In genomic region chr5:97125459-97125970, GRCm38 (mm10) we compare ENCODE assay signal across 12 mouse cellular contexts. TPM values are rescaled to one million over a fixed set of nuclear protein-coding genes. Genes with fewer than 3 reads are reported as not detected.
DNase-seq lines count a peak whose midpoint lies in the region; ATAC-seq and TF ChIP-seq lines count a peak whose summit lies in the region.
"Had no signal": no experiment of that assay in that cellular context is flagged by ENCODE, and none has a peak within 500 bp of the region (broad histone marks: within the 10 kb centered on the region; RNA-seq: fewer than 3 reads in every experiment).

No protein-coding gene starts in this region.

- H3K27me3 ChIP-seq in kidney, embryonic 16.5 days (ENCODE audit: insufficient read depth, low read length) = peaks cover 3% of the 10 kb centered on the region; the same call in 1 of the 2 replicates
- peaks cover 12% of the 10 kb centered on the region; the same call in 1 of the 2 replicates for H3K27me3 ChIP-seq in midbrain, embryonic 12.5 days
- peaks cover 16% of the 10 kb centered on the region; the same call in 1 of the 2 replicates for H3K27me3 ChIP-seq in midbrain, embryonic 10.5 days (ENCODE audit: low read depth, poor library complexity, severe bottlenecking)
- peaks cover 11% of the 10 kb centered on the region; the same call in 1 of the 2 replicates for H3K27me3 ChIP-seq in hindbrain, embryonic 14.5 days (ENCODE audit: control insufficient read depth, insufficient read depth, low read length)
- 0 out of 2 replicates have a peak, but pooled peaks cover 4% of the 10 kb centered on the region for H3K27me3 ChIP-seq in midbrain, postnatal 0 days (ENCODE audit: insufficient read depth, low read length)

- 69% methylated on average over 10 of the region's 10 CpGs for WGBS in kidney, embryonic 16.5 days
- WGBS in midbrain, embryonic 12.5 days = 68% methylated on average over 10 of the region's 10 CpGs
- WGBS in midbrain, embryonic 10.5 days = 74% methylated on average over 10 of the region's 10 CpGs
- WGBS in hindbrain, embryonic 14.5 days = 73% methylated on average over 10 of the region's 10 CpGs
- WGBS in midbrain, postnatal 0 days = 71% methylated on average over 10 of the region's 10 CpGs

- no peaks in the 10 kb centered on the region for H3K4me1 ChIP-seq in kidney, embryonic 16.5 days (ENCODE audit: insufficient read depth, low read length)
- H3K4me1 ChIP-seq in midbrain, embryonic 12.5 days = no peaks in the 10 kb centered on the region
- H3K4me1 ChIP-seq in midbrain, embryonic 10.5 days = no peaks in the 10 kb centered on the region
- H3K4me1 ChIP-seq in hindbrain, embryonic 14.5 days (replicated peaks; ENCODE audit: control insufficient read depth, insufficient read depth, low read length) = no peaks in the 10 kb centered on the region
- no peaks in the 10 kb centered on the region for H3K4me1 ChIP-seq in midbrain, postnatal 0 days (ENCODE audit: insufficient read depth, low read length)
- H3K4me1 ChIP-seq: embryonic facial prominence, embryonic 10.5 days; heart, embryonic 12.5 days had no signal

- H3K9ac ChIP-seq in kidney, embryonic 16.5 days (replicated peaks; ENCODE audit: low read length) = no peak overlapping the region
- H3K9ac ChIP-seq in midbrain, embryonic 12.5 days (replicated peaks) = no peak overlapping the region
- H3K9ac ChIP-seq in hindbrain, embryonic 14.5 days = no peak overlapping the region
- H3K9ac ChIP-seq in midbrain, postnatal 0 days (replicated peaks; ENCODE audit: low read length, poor library complexity, severe bottlenecking) = no peak overlapping the region
- H3K9ac ChIP-seq: heart, embryonic 12.5 days; limb, embryonic 12.5 days had no signal

- no peak overlapping the region for H3K4me2 ChIP-seq in kidney, embryonic 16.5 days (replicated peaks; ENCODE audit: low read depth, low read length)
- H3K4me2 ChIP-seq in midbrain, embryonic 12.5 days (replicated peaks) = no peak overlapping the region
- no peak overlapping the region for H3K4me2 ChIP-seq in hindbrain, embryonic 14.5 days (replicated peaks)
- no peak overlapping the region for H3K4me2 ChIP-seq in midbrain, postnatal 0 days (ENCODE audit: low read depth, low read length, poor library complexity, severe bottlenecking)
- H3K4me2 ChIP-seq: heart, embryonic 12.5 days; limb, embryonic 12.5 days had no signal

- no peaks in the 10 kb centered on the region for H3K9me3 ChIP-seq in kidney, embryonic 16.5 days (ENCODE audit: low read length)
- H3K9me3 ChIP-seq in midbrain, embryonic 12.5 days = no peaks in the 10 kb centered on the region
- no peaks in the 10 kb centered on the region for H3K9me3 ChIP-seq in midbrain, embryonic 10.5 days (replicated peaks)
- no peaks in the 10 kb centered on the region for H3K9me3 ChIP-seq in hindbrain, embryonic 14.5 days (ENCODE audit: control insufficient read depth, low read length)
- no peaks in the 10 kb centered on the region for H3K9me3 ChIP-seq in midbrain, postnatal 0 days (ENCODE audit: low read length)
- H3K9me3 ChIP-seq: embryonic facial prominence, embryonic 10.5 days; heart, embryonic 12.5 days; limb, embryonic 12.5 days had no signal

- no peak for TF ChIP-seq CTCF in midbrain, postnatal 0 days (IDR thresholded peaks at IDR 0.05)

- no peak overlapping the region for H3K27ac ChIP-seq in kidney, embryonic 16.5 days (ENCODE audit: low read length)
- H3K27ac ChIP-seq in midbrain, embryonic 12.5 days (replicated peaks) = no peak overlapping the region
- H3K27ac ChIP-seq in midbrain, embryonic 10.5 days (replicated peaks) = no peak overlapping the region
- no peak overlapping the region for H3K27ac ChIP-seq in hindbrain, embryonic 14.5 days
- H3K27ac ChIP-seq in midbrain, postnatal 0 days (ENCODE audit: low read depth, low read length) = no peak overlapping the region
- H3K27ac ChIP-seq: embryonic facial prominence, embryonic 10.5 days; limb, embryonic 12.5 days had no signal

- no peaks in the 10 kb centered on the region for H3K36me3 ChIP-seq in kidney, embryonic 16.5 days (ENCODE audit: insufficient read depth, low read length)
- H3K36me3 ChIP-seq in midbrain, embryonic 12.5 days = no peaks in the 10 kb centered on the region
- no peaks in the 10 kb centered on the region for H3K36me3 ChIP-seq in midbrain, embryonic 10.5 days
- no peaks in the 10 kb centered on the region for H3K36me3 ChIP-seq in hindbrain, embryonic 14.5 days (replicated peaks; ENCODE audit: control insufficient read depth, insufficient read depth)
- no peaks in the 10 kb centered on the region for H3K36me3 ChIP-seq in midbrain, postnatal 0 days (ENCODE audit: insufficient read depth, low read length)
- H3K36me3 ChIP-seq: embryonic facial prominence, embryonic 10.5 days; heart, embryonic 12.5 days; limb, embryonic 12.5 days had no signal

- 0 out of 2 replicates have a peak, but pooled peaks have one; percentile 39 for ATAC-seq in kidney, embryonic 16.5 days (ENCODE audit: low FRiP score, low TSS enrichment)
- peak; percentile 41; the same call in 1 of the 2 replicates for ATAC-seq in midbrain, embryonic 12.5 days (ENCODE audit: low FRiP score, low read depth)
- ATAC-seq in hindbrain, embryonic 14.5 days (ENCODE audit: low FRiP score) = peak; percentile 43; the same call in 1 of the 2 replicates
- 0 out of 2 replicates have a peak, but pooled peaks have one; percentile 11 for ATAC-seq in midbrain, postnatal 0 days (ENCODE audit: low FRiP score)
- ATAC-seq: CD4-positive, CD25-positive, alpha-beta regulatory T cell, adult 4 months had no signal

- H3K4me3 ChIP-seq in kidney, embryonic 16.5 days (ENCODE audit: low read length) = no peak overlapping the region
- H3K4me3 ChIP-seq in midbrain, embryonic 12.5 days = no peak overlapping the region
- H3K4me3 ChIP-seq in midbrain, embryonic 10.5 days = no peak overlapping the region
- no peak overlapping the region for H3K4me3 ChIP-seq in hindbrain, embryonic 14.5 days (replicated peaks; ENCODE audit: low read length)
- no peak overlapping the region for H3K4me3 ChIP-seq in midbrain, postnatal 0 days (ENCODE audit: low read depth, low read length)
- H3K4me3 ChIP-seq: embryonic facial prominence, embryonic 10.5 days; heart, embryonic 12.5 days; limb, embryonic 12.5 days had no signal

- no peak for DNase-seq in kidney, postnatal 14 days
- no peak for DNase-seq in midbrain, embryonic 10.5 days (ENCODE audit: low spot score)
- DNase-seq in hindbrain, embryonic 14.5 days (ENCODE audit: low spot score) = no peak
- DNase-seq in midbrain, postnatal 0 days (ENCODE audit: low spot score) = no peak
- no peak for DNase-seq in cerebellum, adult 11 months
- DNase-seq: kidney, adult 18-20 months had no signal

RNA-seq across cellular contexts. Expression of gene Paqr3, which starts 14.1 kb away (rescaled TPM):
- 3.8 and 5.7 TPM in 2 replicates for polyA plus RNA-seq in kidney, embryonic 16.5 days (2015; fragmentation: Nextera tagmentation; extraction: Ambion mirVana)
- polyA plus RNA-seq in midbrain, embryonic 12.5 days (2016; fragmentation: Nextera tagmentation; extraction: Ambion mirVana) = 17.9 and 20.0 TPM in 2 replicates
- 8.4 and 9.3 TPM in 2 replicates for polyA plus RNA-seq in midbrain, embryonic 10.5 days (2016; fragmentation: Nextera tagmentation; extraction: Ambion mirVana)
- 22.7 and 24.0 TPM in 2 replicates for polyA plus RNA-seq in hindbrain, embryonic 14.5 days (2014; fragmentation: Nextera tagmentation; extraction: Ambion mirVana)
- 47.4 and 51.8 TPM in 2 replicates for total RNA-seq in midbrain, postnatal 0 days (2014; rRNA removed)
- polyA plus RNA-seq in midbrain, postnatal 0 days (2015; fragmentation: Nextera tagmentation; extraction: Ambion mirVana) = 12.1 and 12.8 TPM in 2 replicates
